Mouse (Mus musculus): ENCODE data around the gene Sbno1.

GRCm38 (mm10) chr5:124439447-124440093 is 13.8 kb upstream of the Sbno1 start, which contains the start of gene Kmt5a:
- TF ChIP-seq TAL1 (IDR thresholded peaks at IDR 0.05; ENCODE audit: low read length) (no peak), GATA1 (IDR thresholded peaks at IDR 0.05; ENCODE audit: low read length) (no peak)
